Mouse (Mus musculus): ENCODE results near the gene Wipf2.
"Not testable (repeated sequence)": the region's sequence is repeated elsewhere in the genome, so short reads cannot be mapped to it uniquely, and the experiment has no call there.

Gene Wipf2

DNA sequence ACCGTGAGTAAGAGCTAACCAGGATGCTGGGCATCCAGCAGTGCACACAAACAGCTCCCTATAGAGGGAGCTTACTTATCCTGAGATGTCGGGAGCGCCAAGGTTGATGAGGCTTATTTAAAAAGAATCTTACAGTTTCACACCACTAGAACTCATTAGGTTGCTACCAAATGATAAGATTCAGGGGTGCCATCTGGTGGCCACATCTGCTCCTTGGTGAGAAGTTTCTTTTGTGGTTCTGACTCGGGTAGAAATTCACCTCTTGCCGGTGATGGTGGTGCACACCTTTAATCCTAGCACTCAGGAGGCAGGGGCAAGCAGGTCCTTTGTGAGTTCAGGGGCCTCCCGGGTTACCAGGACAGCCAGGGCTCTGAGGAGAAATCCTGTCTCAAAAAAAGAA lies 46.2 kb downstream of the Wipf2 start:
- ATAC-seq (ENCODE audit: low TSS enrichment), result peak; percentile 35; the same call in 1 of the 2 replicates

GRCm38 (mm10) chr11:98910415-98910814 lies 47.0 kb downstream of the Wipf2 start:
- no peak for ATAC-seq (ENCODE audit: low TSS enrichment)

GRCm38 (mm10) chr11:98911498-98911897 lies 48.1 kb downstream of the Wipf2 start:
- no peak for ATAC-seq (ENCODE audit: low TSS enrichment)

DNA sequence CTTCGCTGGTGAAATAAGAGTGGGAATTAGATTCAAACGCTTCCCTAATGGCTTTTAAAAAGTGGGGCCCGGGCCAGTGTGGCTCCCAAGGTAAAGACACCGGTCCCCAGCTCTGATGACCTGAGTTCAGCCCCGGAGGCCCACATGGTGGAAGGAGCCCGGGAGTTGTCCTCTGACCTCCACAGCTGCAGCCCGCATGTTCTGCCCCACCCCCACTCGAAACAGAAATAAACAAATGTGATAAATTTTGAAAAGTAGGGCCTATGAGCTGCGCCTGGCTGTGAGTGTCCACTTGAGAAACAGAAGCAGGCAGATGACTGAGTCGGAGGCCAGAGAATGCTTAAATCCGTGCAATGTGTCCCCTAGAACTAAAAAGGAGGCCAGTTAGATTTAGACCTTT lies 50.8 kb downstream of the Wipf2 start:
- ATAC-seq (ENCODE audit: low TSS enrichment), result no peak

- not testable (repeated sequence) for ATAC-seq (ENCODE audit: low TSS enrichment)
Observed at GRCm38 (mm10) chr11:98916376-98916775, 52.9 kb downstream of the Wipf2 start.

DNA sequence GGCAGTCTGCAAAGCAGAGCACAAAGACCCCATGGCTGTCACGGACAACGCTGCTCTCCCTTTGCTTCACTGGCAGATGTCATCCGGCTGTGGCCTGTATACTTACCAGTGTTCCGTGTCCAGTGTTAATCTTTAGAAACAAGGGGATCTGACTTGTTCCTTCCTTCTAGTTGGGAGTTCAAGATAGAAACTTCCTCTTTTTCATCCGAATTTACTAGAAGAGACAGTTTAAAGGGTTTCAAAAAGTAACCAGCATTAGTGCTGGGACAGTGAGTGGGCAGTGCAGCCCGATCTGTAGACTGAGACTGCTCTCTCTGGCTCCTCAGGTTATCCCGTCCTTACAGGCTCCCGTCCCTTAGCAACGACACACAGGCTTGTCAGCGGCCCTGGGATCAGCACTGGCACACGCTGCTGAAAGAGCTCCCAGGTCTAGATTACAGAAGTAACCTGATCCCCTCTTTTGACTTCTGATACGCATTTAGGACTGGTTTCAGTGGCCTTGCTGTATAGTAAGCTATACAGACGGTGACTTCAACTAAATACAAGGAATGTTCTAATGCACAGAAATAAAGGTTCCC lies 54.1 kb downstream of the Wipf2 start:
- no peak for ATAC-seq (ENCODE audit: low TSS enrichment)

DNA sequence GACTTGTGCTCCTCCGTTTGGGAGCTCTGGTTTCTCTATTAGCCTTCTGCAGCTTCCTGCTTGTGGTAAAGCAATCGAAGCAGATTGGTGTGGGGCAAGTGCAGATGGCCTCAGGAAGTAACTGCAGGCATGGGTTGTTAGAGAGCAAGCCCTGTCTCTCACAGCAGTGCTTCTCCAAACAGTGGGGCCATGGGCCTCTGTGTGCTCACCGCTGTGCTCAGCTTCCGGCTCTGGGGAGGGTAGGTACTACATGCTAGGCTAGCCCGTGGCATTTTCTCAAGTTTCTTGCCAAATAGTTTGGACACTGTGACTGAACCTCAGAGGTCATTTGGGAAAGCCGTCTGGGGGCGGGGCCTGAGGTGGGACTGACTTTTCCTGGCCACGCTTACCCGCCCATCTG lies 54.8 kb downstream of the Wipf2 start:
- ATAC-seq (ENCODE audit: low TSS enrichment), result no peak

- no peak for ATAC-seq (ENCODE audit: low TSS enrichment)
Observed at GRCm38 (mm10) chr11:98919009-98919408, 55.6 kb downstream of the Wipf2 start.

DNA sequence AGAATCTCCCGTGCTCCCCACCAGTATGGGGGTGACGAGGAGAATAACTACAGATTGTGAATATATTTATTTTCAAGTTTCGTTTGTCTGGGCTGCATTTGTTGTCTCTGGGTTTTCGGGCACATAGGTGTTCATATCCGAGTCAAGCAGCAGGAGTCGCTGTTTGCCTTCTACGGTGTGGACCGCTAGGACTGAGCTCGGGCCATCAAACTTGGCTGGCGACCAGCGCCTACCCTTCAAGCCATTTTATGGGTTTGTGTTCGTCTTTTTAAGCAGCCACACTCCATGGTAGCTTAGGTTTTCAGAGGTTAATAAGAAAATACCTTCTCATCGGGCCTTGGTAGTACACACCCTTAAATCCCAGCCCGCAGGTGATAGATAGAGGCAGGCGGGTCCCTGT lies 58.4 kb downstream of the Wipf2 start:
- ATAC-seq (ENCODE audit: low TSS enrichment), result not testable (repeated sequence)

DNA sequence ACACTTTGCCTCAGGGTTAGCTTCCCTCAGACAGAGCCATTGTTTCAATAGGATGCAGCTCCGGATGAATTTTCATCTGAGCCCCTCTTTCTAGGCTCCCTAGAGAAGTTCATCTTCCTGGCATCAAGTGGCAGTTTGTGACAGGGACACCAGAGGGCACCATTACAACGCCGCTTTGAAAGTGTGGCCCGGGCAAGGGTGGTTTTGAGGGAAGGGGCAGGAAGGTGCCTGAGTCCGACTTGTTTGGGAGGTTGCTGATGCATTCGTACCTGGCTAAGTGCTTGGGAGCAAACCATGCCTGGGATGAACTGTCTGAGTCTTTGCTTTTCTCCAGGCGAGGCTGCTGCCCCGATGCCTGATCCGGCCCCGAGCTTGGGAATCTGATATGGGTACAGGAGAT lies 58.9 kb downstream of the Wipf2 start:
- ATAC-seq (ENCODE audit: low TSS enrichment), result not testable (repeated sequence)

DNA sequence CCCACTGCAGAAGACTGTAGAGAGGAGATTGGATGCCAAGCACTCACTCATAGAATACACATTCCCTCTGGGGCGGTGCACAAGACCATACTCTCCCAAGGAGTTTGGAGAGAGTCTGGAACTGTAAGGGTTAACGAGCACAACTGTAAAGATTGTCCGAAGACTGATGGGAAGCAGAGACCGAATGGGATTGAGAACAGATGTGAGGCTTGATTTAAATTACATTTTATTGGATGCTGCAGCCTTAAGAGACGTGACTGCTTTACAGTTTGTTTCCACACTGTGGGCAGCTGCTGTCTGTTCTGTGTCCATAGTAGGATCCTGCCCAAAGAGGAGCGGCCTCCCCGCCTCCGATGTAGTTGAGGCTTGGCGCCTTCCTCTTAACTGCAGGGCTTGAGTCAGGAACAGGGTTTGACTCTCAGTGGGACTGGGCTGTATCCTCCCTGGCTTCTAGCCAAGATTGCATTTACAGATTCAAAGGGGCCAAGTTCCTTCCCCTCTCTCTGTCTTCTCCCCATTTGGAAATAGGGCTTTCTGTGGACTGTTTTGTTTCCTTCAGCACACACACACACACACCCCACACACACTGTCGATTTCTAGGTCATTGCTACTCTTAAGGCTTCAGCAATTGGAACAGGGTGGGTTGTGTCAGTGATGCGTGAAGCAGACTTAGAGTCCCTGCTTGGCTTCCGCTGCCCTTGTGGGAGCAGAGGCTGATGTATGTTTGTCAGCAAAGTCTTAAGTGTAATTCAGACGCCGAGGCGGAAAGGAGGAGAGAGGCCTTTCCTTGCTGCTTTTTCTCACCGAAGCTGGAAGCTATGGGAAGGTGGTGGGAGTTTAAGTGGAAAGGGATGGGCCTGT lies 59.6 kb downstream of the Wipf2 start:
- ATAC-seq (ENCODE audit: low TSS enrichment), result peak; percentile 48; the same call in 1 of the 2 replicates

GRCm38 (mm10) chr11:98924633-98925175 lies 61.3 kb downstream of the Wipf2 start:
- ATAC-seq (ENCODE audit: low TSS enrichment), result no peak

- no peak for ATAC-seq (ENCODE audit: low TSS enrichment)
Observed at GRCm38 (mm10) chr11:98925265-98925721, 61.9 kb downstream of the Wipf2 start.

DNA sequence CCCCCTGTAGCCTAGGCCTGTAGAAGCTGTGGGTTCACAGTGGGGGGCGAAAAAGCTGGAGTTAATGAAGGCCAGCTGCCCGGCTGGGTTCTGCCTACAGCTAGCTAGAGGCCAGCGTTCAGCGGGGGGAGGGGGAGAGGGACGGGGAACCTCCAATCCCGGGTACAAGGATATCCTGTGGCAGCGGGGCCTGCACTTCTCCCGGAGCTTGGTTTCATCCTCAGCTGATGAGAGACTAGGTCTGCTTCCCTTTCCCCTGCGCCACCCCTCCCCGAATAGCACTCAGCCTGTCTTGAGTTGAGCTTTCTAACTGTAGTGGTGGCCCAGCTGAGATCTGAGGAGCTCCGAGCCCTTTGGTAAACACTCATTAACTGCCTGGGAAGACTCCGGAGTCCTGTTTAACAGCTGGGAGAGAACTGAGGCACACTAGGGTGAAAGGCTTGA lies 62.5 kb downstream of the Wipf2 start:
- no peak for ATAC-seq (ENCODE audit: low TSS enrichment)

DNA sequence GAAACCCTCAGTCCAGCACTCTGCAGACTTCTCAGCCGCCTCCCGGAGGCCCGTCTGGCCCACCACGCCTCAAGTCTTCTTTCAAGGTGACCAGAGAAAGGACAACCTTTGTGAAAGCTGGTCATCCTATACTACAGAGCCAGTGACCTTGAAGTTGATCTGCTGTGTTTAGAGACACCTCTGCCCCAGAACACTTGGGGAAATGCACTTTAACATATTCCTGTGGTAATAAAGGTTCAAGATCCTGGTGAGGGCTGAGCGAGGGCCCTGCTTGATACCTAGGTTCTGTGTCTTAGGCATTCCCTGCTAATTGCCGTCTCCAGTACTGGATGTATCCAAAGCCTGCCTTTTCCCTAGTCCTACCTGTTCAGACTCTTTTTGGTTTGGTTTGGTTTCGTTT lies 63.1 kb downstream of the Wipf2 start:
- no peak for ATAC-seq (ENCODE audit: low TSS enrichment)

DNA sequence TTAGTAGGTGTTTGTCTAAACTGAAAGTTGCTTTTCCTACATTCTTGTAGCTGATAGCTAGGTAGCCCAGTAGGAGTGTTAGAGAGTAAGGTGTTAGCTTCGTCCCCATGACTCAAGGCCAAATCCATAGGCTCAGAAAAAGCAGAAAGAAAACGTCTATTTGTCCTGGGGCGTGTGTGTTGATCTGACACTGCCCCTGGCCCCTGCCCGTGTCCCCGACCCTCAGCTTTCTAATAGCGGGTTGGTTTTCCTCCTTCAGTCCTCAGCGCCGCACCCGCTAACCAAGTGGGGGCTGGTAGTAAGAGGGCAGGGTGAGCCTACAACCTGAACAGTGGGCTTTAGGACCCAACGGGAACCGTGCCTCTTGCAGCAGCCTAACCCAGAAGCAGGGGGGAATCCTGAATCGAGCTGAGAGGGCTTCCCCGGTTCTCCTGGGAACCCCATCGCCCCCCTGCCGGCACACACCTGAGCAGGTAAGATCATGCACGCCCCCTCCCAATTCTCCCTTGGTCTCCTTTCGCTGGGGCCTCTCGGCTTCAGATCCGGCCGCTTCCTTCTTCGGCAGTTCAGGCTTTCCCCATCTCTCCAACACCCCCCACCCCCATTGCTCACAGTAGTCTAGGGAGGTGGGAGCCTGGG lies 64.1 kb downstream of the Wipf2 start, which contains the start of gene Rara:
Rara (plus strand) TSS at position 381 of the 639 bp plus-strand sequence.
- peak; percentile 42; the same call in 1 of the 2 replicates for ATAC-seq (ENCODE audit: low TSS enrichment)

DNA sequence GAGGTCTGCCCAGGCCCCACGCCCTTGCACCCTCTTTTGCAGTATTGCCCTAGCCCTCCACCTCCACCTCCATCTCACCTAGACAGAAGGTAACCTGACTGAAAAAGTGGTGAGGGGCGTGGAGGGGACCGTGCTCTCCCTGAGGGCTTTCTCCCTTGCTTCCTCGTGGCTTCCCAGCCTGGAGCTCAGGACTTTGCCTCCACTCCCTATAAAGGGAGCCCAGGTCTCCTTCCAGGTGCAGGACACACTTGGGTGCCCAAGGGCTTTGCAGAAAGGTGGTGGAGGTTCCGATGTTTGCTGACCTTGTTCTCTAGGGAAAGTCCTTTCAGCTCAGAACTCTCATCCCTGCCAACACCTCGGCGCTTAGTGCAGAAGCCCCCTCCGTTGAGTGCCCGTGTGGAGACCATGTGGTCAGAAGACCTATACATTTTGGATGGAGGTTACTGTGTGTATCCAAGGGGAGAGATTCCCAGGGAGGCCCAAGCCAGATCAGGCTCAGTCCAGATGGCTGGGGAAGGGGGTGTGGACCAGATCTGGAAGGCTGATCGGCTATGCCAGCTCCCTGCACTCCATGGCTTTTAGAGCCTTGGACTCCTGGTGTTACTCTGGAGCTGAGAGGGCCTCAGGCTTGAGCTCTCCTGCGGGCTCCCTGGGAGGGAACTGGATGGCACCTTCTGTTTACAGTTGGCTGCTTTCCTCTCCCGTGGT lies 64.9 kb downstream of the Wipf2 start:
- no peak for ATAC-seq (ENCODE audit: low TSS enrichment)

- ATAC-seq (ENCODE audit: low TSS enrichment), result no peak
Observed at GRCm38 (mm10) chr11:98929503-98929902, 66.1 kb downstream of the Wipf2 start.

- no peak for ATAC-seq (ENCODE audit: low TSS enrichment)
Observed at GRCm38 (mm10) chr11:98930127-98930601, 66.7 kb downstream of the Wipf2 start.

- no peak for ATAC-seq (ENCODE audit: low TSS enrichment)
Observed at GRCm38 (mm10) chr11:98930773-98931512, 67.5 kb downstream of the Wipf2 start.

Measured in frontal cortex, adult (tissue).